Mouse (Mus musculus) naive thymus-derived CD4-positive, alpha-beta T cell, adult 2 months (primary cell): ENCODE measurements around the gene Odf3l1.

Experiments used
- DNase-seq: peaks from one replicate; pipeline ENCODE4 v3.0.0-alpha.2; 2011; ENCODE audit warnings: low read depth

The Odf3l1 gene

GRCm38 (mm10) chr9:56843679-56844188 is 20.7 kb downstream of the Odf3l1 start:
- peak; percentile 39 for DNase-seq

- no peak for DNase-seq
Observed at GRCm38 (mm10) chr9:56842303-56842719, 22.2 kb downstream of the Odf3l1 start.

- DNase-seq: no peak
Observed at GRCm38 (mm10) chr9:56841864-56842263, 22.6 kb downstream of the Odf3l1 start.

GRCm38 (mm10) chr9:56840721-56841120 is 23.8 kb downstream of the Odf3l1 start:
- no peak for DNase-seq

- DNase-seq: no peak
Observed at GRCm38 (mm10) chr9:56835152-56835551, 29.3 kb downstream of the Odf3l1 start.

- no peak for DNase-seq
Observed at GRCm38 (mm10) chr9:56832900-56833299, 31.6 kb downstream of the Odf3l1 start.

GRCm38 (mm10) chr9:56831904-56832303 is 32.6 kb downstream of the Odf3l1 start:
- DNase-seq: no peak

- DNase-seq: no peak
Observed at GRCm38 (mm10) chr9:56830162-56830561, 34.3 kb downstream of the Odf3l1 start.

GRCm38 (mm10) chr9:56828841-56829240 is 35.6 kb downstream of the Odf3l1 start:
- no peak for DNase-seq

- no peak for DNase-seq
Observed at GRCm38 (mm10) chr9:56828146-56828545, 36.3 kb downstream of the Odf3l1 start.

- no peak for DNase-seq
Observed at GRCm38 (mm10) chr9:56825476-56826213, 38.8 kb downstream of the Odf3l1 start.

GRCm38 (mm10) chr9:56824900-56825299 is 39.6 kb downstream of the Odf3l1 start:
- DNase-seq: no peak

- DNase-seq: no peak
Observed at GRCm38 (mm10) chr9:56810916-56811315, 53.6 kb downstream of the Odf3l1 start.

GRCm38 (mm10) chr9:56807990-56808389 is 56.5 kb downstream of the Odf3l1 start:
- no peak for DNase-seq

GRCm38 (mm10) chr9:56803146-56803545 is 61.3 kb downstream of the Odf3l1 start:
- no peak for DNase-seq
